Mouse (Mus musculus) hindbrain, embryonic 12.5 days (tissue): ENCODE data around the gene 4930404N11Rik. TPM values are rescaled to one million over a fixed set of nuclear protein-coding genes. Genes with fewer than 3 reads are reported as not detected.

Source experiments
- ATAC-seq: fragments of 200-750 bp; cut with Nextera tagmentation; 2 replicates; pipeline ENCODE4 v1.8.0; 2017; ENCODE audit warnings: moderate TSS enrichment; ENCODE audit not compliant: low FRiP score
- H3K27ac ChIP-seq: fragments of 300-500 bp; sonication (generic); 2 replicates; pipeline ENCODE4 v1.5.1; 2016; ENCODE audit warnings: mild to moderate bottlenecking
- H3K27me3 ChIP-seq: fragments of 300-500 bp; sonication (generic); 2 replicates; pipeline ENCODE4 v1.6.1; 2016; ENCODE audit warnings: mild to moderate bottlenecking
- H3K36me3 ChIP-seq: fragments of 300-500 bp; sonication (generic); 2 replicates; pipeline ENCODE4 v1.6.1; 2016; ENCODE audit warnings: mild to moderate bottlenecking
- H3K4me1 ChIP-seq: fragments of 300-500 bp; sonication (generic); 2 replicates; pipeline ENCODE4 v1.6.1; 2016
- H3K4me2 ChIP-seq: fragments of 300-500 bp; sonication (generic); replicated peaks from 2 replicates; pipeline ENCODE4 v1.6.1; 2016; ENCODE audit warnings: mild to moderate bottlenecking
- H3K4me3 ChIP-seq: fragments of 300-500 bp; sonication (generic); 2 replicates; pipeline ENCODE4 v1.5.1; 2016; ENCODE audit warnings: mild to moderate bottlenecking
- H3K9ac ChIP-seq: fragments of 300-500 bp; sonication (generic); 2 replicates; pipeline ENCODE4 v1.6.1; 2016; ENCODE audit warnings: mild to moderate bottlenecking, moderate library complexity
- H3K9me3 ChIP-seq: fragments of 300-500 bp; sonication (generic); replicated peaks from 2 replicates; pipeline ENCODE4 v1.6.1; 2016; ENCODE audit warnings: mild to moderate bottlenecking
- WGBS: fragments of 180-500 bp; shearing (Covaris S2); methylation state at CpG from one replicate; pipeline ENCODE4 v1.1.7; 2016; 5-methylcytosine and 5-hydroxymethylcytosine counted together
- polyA plus RNA-seq: library from polyadenylated mRNA; unstranded; fragments of >200 nt; fragmentation: Nextera tagmentation; extraction: Ambion mirVana; gene quantifications from 2 replicates; pipeline ENCODE4 v1.2.1, GENCODE M21; 2016

The 4930404N11Rik gene
- polyA plus RNA-seq, 1 experiment from 2014 or later = 0.88 TPM

GRCm38 (mm10) chr10:81387716-81388115 is 22.1 kb upstream of the 4930404N11Rik start:
- Histone ChIP-seq H3K9ac (no peak overlapping the region), H3K9me3 (no peaks in the 10 kb centered on the region), H3K27ac (no peak overlapping the region), H3K4me2 (no peak overlapping the region), H3K27me3 (no peaks in the 10 kb centered on the region), H3K36me3 (peaks cover 36% of the 10 kb centered on the region), H3K4me1 (peaks cover 14% of the 10 kb centered on the region), H3K4me3 (no peak overlapping the region)
- ATAC-seq = no peak
- WGBS = 95% methylated on average over 20 of the region's 20 CpGs

GRCm38 (mm10) chr10:81385603-81386306 is 20.1 kb upstream of the 4930404N11Rik start:
- no peak for ATAC-seq
- Histone ChIP-seq H3K4me3 (peak overlapping the region; percentile 91; the same call in 1 of the 2 replicates), H3K4me1 (peaks cover 15% of the 10 kb centered on the region), H3K27me3 (no peaks in the 10 kb centered on the region), H3K9ac (peak overlapping the region; percentile 79; the same call in 1 of the 2 replicates), H3K27ac (no peak overlapping the region), H3K36me3 (peaks cover 32% of the 10 kb centered on the region), H3K9me3 (no peaks in the 10 kb centered on the region), H3K4me2 (peak overlapping the region; percentile 87)
- 81% methylated on average over 22 of the region's 22 CpGs for whole genome bisulfite sequencing

GRCm38 (mm10) chr10:81384605-81384982 is 19.0 kb upstream of the 4930404N11Rik start:
- Histone ChIP-seq H3K4me2 (peak overlapping the region; percentile 87), H3K27me3 (no peaks in the 10 kb centered on the region), H3K9ac (peak overlapping the region; percentile 79), H3K4me1 (peaks cover 15% of the 10 kb centered on the region), H3K9me3 (no peaks in the 10 kb centered on the region), H3K27ac (peak overlapping the region; percentile 77), H3K36me3 (peaks cover 32% of the 10 kb centered on the region), H3K4me3 (peak overlapping the region; percentile 91)
- peak; percentile 30 for ATAC-seq
- WGBS = under 1% methylated on average over 19 of the region's 19 CpGs

GRCm38 (mm10) chr10:81383802-81384604 is 18.4 kb upstream of the 4930404N11Rik start, which contains the start of the genes Dohh and Gm48551:
Dohh (plus strand) TSS chr10:81384428.
Gm48551 (plus strand) TSS chr10:81384466.
- Histone ChIP-seq H3K27me3 (no peaks in the 10 kb centered on the region), H3K36me3 (peaks cover 32% of the 10 kb centered on the region), H3K4me2 (peak within 1 kb of the TSS; percentile 87), H3K4me1 (peaks cover 18% of the 10 kb centered on the region), H3K4me3 (peak within 1 kb of the TSS; percentile 91), H3K27ac (peak within 1 kb of the TSS; percentile 77), H3K9me3 (no peaks in the 10 kb centered on the region), H3K9ac (peak within 1 kb of the TSS; percentile 79)
- 9% methylated on average over 54 of the region's 54 CpGs for WGBS
- peak; percentile 94 for ATAC-seq

GRCm38 (mm10) chr10:81382039-81382438 is 16.4 kb upstream of the 4930404N11Rik start:
- no peak overlapping the region for H3K4me3 ChIP-seq
- no peaks in the 10 kb centered on the region for H3K9me3 ChIP-seq
- no peaks in the 10 kb centered on the region for H3K27me3 ChIP-seq
- H3K9ac ChIP-seq = 0 out of 2 replicates have a peak overlapping the region, but pooled peaks have one; percentile 38
- no peak overlapping the region for H3K4me2 ChIP-seq
- no peak for ATAC-seq
- H3K27ac ChIP-seq = no peak overlapping the region
- peaks cover 13% of the 10 kb centered on the region for H3K36me3 ChIP-seq
- H3K4me1 ChIP-seq = peaks cover 25% of the 10 kb centered on the region
- 77% methylated on average over 5 of the region's 5 CpGs for WGBS

GRCm38 (mm10) chr10:81379809-81380378 is 14.3 kb upstream of the 4930404N11Rik start:
- ATAC-seq = no peak
- Histone ChIP-seq H3K4me3 (no peak overlapping the region), H3K9ac (no peak overlapping the region), H3K4me2 (no peak overlapping the region), H3K9me3 (no peaks in the 10 kb centered on the region), H3K4me1 (peaks cover 30% of the 10 kb centered on the region), H3K27me3 (no peaks in the 10 kb centered on the region), H3K27ac (no peak overlapping the region), H3K36me3 (peaks cover 6% of the 10 kb centered on the region; the same call in 1 of the 2 replicates)
- WGBS = 93% methylated on average over 6 of the region's 6 CpGs

- peak overlapping the region; percentile 82 for H3K4me2 ChIP-seq
- H3K9ac ChIP-seq = peak overlapping the region; percentile 43
- peaks cover 11% of the 10 kb centered on the region for H3K36me3 ChIP-seq
- peak overlapping the region; percentile 77 for H3K27ac ChIP-seq
- H3K4me1 ChIP-seq = peaks cover 27% of the 10 kb centered on the region
- peak overlapping the region; percentile 88 for H3K4me3 ChIP-seq
- no peak for ATAC-seq
- no peaks in the 10 kb centered on the region for H3K9me3 ChIP-seq
- no peaks in the 10 kb centered on the region for H3K27me3 ChIP-seq
- 54% methylated on average over 3 of the region's 3 CpGs for WGBS
These were observed 13.6 kb upstream of the 4930404N11Rik start for GRCm38 (mm10) chr10:81379183-81379553.

GRCm38 (mm10) chr10:81378553-81379182 is 13.1 kb upstream of the 4930404N11Rik start:
- Histone ChIP-seq H3K4me2 (peak overlapping the region; percentile 82), H3K27ac (peak overlapping the region; percentile 77), H3K9me3 (no peaks in the 10 kb centered on the region), H3K9ac (peak overlapping the region; percentile 96), H3K27me3 (no peaks in the 10 kb centered on the region), H3K4me1 (peaks cover 27% of the 10 kb centered on the region), H3K4me3 (peak overlapping the region; percentile 88), H3K36me3 (peaks cover 16% of the 10 kb centered on the region)
- WGBS = under 1% methylated on average over 44 of the region's 46 CpGs
- ATAC-seq = peak; percentile 97

- under 1% methylated on average over 58 of the region's 59 CpGs for WGBS
- Histone ChIP-seq H3K9me3 (no peaks in the 10 kb centered on the region), H3K4me1 (peaks cover 29% of the 10 kb centered on the region), H3K36me3 (peaks cover 23% of the 10 kb centered on the region), H3K27me3 (no peaks in the 10 kb centered on the region), H3K9ac (peak within 1 kb of the TSS; percentile 96), H3K27ac (peak within 1 kb of the TSS; percentile 85), H3K4me2 (peak within 1 kb of the TSS; percentile 82), H3K4me3 (peak within 1 kb of the TSS; percentile 88)
- ATAC-seq = peak; percentile 78
These were observed 12.4 kb upstream of the 4930404N11Rik start, which contains the start of gene Fzr1 for GRCm38 (mm10) chr10:81377793-81378552. Fzr1 (minus strand) TSS chr10:81378516.

GRCm38 (mm10) chr10:81377362-81377664 is 11.7 kb upstream of the 4930404N11Rik start:
- no peaks in the 10 kb centered on the region for H3K27me3 ChIP-seq
- peaks cover 31% of the 10 kb centered on the region for H3K4me1 ChIP-seq
- WGBS = 68% methylated on average over 2 of the region's 2 CpGs
- ATAC-seq = no peak
- H3K4me2 ChIP-seq = peak overlapping the region; percentile 82
- no peak overlapping the region for H3K27ac ChIP-seq
- peaks cover 30% of the 10 kb centered on the region for H3K36me3 ChIP-seq
- peak overlapping the region; percentile 88 for H3K4me3 ChIP-seq
- no peaks in the 10 kb centered on the region for H3K9me3 ChIP-seq
- H3K9ac ChIP-seq = peak overlapping the region; percentile 96

- Histone ChIP-seq H3K27me3 (no peaks in the 10 kb centered on the region), H3K4me3 (peak overlapping the region; percentile 88), H3K4me1 (peaks cover 29% of the 10 kb centered on the region), H3K9me3 (no peaks in the 10 kb centered on the region), H3K9ac (peak overlapping the region; percentile 96), H3K4me2 (peak overlapping the region; percentile 82), H3K36me3 (peaks cover 35% of the 10 kb centered on the region), H3K27ac (no peak overlapping the region)
- 40% methylated on average over 6 of the region's 6 CpGs for WGBS
- ATAC-seq = no peak
These were observed 11.1 kb upstream of the 4930404N11Rik start for GRCm38 (mm10) chr10:81376561-81377361.
